Mouse (Mus musculus) adrenal gland, postnatal 14 days (tissue): ENCODE measurements around the gene Gm43951. TPM values are rescaled to one million over a fixed set of nuclear protein-coding genes. Genes with fewer than 3 reads are reported as not detected.

Source experiments
- DNase-seq: peaks from one replicate; pipeline ENCODE4 v3.0.0; 2021; ENCODE audit warnings: mixed read lengths
- long read RNA-seq, 2 experiments: library from polyadenylated mRNA; stranded (forward); transcript quantifications; one replicate each; pipeline ENCODE4 v2.0.0; 2021
- total RNA-seq: library from RNA; stranded (reverse); gene quantifications from 2 replicates; pipeline ENCODE4 v1.2.3, GENCODE M21; 2021

Gene Gm43951
- total RNA-seq: 0.78 and 1.4 TPM in 2 replicates
- long read RNA-seq, experiment 1: 0 reads
- long read RNA-seq, experiment 2: 0 reads

DNA sequence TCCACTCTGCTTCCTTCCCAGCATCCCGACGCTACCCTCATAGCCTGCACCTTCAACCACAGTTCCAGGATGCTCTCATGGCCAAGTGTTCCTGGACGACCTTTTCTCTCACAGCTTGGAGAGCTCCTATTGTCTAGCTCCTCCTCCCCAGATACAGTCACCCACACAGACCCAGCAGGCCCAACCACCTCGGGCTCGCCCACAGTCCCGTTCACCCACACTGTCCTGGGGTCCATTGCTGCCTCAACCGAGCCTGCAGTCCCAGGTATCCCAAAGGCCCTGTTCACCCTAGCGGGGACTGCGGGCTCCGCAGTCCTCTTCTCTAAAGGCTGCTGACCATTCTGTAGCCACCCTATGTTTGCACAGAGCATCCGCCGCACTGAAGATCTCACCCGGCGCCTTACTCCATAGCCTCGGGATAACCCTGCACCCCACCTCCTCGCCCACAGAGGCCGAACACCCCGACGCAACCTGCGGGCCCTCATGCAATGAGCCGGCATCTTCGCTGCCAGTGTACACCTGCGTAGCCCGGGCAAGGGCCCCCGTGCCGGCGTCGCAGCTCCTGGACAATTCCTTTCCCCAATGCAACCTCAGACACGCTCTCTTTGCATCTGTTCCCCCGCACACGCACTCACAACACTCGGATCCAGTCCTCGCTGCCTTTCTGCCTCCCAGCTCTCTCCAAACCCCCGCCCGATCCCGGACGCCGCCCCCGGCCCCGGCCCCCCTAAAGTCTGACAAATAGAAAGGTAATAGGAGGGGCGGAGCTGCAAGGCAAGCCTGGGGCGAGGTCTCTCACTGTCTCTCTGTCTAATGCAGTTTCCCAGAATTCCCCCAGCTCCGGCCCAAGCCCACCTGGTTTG is at the start of gene Gm43951:
Gm43951 (minus strand) TSS at position 500 of the 863 bp plus-strand sequence.
- peak; percentile 62 for DNase-seq

DNA sequence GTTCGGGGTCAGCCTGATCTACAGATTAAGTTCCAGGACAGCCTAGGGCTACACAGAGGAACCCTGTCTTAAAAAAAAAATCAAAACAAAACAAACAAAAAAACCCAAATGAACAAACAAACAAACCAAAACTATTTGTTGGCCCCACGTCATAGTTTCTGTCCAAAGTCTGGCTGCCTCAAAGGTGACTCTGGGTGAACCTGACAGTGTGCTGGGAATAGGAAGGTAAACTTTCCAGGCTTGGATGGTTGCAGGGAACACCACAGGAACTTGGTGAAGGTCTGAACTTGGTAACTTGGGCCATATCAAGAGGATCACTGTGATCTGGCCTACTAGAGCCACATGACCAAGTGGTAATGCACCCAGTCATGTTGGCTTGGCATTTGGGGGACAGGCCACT is 49.8 kb upstream of the Gm43951 start:
- DNase-seq: no peak

- DNase-seq: no peak
Observed at GRCm38 (mm10) chr11:72255629-72256028, 49.0 kb upstream of the Gm43951 start.

DNA sequence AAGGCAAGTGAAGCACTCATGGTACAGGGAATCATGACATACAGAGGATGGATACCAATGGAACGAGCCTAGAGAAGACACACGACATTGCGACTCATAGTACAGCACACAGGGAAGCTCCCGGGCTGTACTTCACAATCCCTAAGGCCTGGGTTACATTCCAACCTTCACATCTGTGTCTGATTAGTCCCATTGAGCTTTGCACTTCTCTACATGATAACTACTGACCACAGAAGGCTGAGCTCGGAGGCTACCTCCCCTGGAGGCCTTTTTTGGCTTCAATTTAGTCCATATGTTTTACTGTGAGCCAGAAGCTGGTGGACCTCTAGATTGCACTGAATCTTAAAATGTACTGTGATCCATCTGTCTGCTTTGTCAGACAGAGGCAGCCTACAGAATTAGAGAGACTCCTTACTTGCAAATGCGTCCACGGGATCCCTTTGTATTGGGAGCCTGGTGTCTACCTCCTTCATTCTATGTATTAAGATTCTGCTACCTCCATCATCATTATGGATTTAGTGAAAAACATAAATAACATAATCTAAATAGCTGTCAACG is 38.6 kb upstream of the Gm43951 start:
- DNase-seq: no peak

- no peak for DNase-seq
Observed at GRCm38 (mm10) chr11:72240062-72240860, 33.6 kb upstream of the Gm43951 start.

DNA sequence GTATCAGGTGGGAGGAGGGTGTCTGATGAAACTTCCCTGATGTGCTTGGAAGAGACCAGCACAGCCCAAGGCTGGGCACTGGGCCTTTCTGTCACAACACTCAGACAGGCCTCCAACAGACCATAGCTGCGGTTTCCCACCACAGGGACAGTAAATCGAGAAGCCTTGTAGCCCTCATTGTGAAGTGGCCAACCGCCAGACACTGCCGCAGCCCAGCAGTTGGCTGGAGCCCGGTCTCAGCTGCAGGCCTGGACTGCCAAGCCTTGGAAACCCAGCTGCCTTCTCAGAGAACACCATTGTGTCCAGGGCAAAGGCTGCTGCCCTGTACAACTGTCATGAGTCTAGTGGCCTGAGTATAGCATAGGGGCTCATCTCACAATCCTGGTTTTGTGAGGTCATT is 27.4 kb upstream of the Gm43951 start:
- peak; percentile 9 for DNase-seq

DNA sequence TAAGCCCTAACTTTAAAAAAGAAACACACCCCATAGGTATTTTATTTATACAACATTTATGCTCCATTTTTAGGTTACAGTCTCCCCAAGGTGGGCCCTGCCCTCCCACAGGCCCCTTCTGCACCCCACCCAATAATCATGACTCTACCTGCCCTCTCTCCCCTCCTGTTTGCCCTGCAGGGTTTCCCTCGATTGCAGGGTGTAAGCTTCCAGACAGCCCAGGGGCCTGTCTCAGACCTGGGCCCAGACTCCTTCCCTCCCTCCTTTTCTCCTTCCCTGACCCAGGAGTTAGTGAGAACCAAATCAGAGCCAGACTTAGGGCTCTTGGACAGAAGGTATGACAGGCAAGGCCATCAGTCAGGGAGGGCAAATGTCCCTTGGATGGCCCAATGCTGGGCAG is 26.4 kb upstream of the Gm43951 start:
- DNase-seq: no peak

- no peak for DNase-seq
Observed at GRCm38 (mm10) chr11:72232068-72232467, 25.4 kb upstream of the Gm43951 start.

GRCm38 (mm10) chr11:72228513-72228912 is 21.9 kb upstream of the Gm43951 start:
- DNase-seq: no peak

- DNase-seq: no peak
Observed at GRCm38 (mm10) chr11:72226901-72227300, 20.3 kb upstream of the Gm43951 start.

DNA sequence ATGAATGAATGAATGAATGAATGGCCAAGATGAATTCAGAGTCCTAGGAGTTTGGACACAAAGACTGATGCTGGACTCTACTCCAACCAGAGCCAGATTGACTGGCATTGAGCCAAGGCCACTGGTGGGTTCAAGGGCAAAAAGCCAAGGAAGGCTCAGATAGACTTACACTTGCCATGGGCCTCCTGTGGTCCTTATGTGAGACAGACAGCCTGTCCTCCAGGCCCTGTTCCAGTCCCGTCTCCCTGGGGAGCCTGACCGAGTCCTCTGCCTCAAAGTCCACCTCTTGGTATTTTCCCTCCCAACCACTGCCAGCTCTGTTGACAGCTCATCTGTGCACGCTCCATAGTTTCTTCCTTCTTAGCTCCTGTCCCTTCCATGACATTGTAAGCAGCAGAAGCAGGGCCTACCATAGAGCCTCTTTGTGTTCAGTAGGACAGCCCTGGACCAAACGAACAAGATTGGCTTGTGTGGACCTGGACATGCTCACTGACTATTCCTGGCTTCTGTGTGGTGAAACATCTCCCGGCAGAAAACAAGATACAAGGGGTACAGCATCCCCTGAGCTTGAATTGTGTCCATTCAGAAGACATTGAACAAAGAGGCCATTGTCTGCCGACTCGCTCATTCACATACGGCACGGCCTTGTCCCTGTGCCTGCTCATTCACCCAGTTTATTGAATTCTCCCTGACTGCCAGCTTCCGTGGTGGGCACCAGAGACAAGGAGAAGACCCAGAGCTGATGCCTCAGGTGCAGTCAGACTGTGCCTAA is 19.6 kb upstream of the Gm43951 start:
- peak; percentile 11 for DNase-seq

DNA sequence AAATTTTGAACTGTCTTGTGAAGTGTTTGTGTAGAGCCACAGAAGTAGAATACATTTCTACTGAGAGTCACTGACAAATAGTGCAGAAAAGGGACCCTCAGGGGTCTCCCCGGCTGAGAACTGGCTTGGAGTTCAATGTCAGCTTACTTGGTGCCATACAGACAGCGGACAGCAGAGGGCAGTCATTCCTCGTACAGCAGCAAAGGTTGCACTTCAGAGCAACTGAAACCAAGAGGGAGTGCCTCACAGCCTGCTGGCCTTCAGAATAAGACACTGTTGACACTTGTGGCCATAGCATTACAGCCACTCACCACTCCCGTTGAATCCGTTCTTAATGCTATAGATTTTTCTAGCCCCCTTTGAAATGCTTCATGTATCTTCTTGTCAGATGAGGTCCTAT is 18.2 kb upstream of the Gm43951 start:
- DNase-seq: peak; percentile 81

DNA sequence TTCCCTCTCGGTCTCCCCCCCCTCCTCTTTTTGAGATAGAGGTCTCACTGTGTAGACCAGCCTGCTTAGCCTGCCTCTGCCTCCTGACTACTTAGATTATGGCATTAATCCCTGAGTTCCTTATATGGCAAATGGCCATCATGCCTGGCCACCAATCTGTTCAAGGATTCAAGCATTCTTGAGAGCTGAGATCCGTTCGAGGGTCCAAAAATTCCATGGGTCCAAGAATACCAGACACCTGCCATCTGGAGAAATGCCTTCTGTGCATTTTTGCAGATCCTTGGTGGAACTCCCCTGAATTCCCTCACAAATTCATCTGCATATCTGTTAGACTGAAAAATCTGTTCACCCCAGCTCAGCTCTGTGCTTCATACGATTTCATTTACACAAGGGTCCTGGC is 16.8 kb upstream of the Gm43951 start:
- DNase-seq: no peak

DNA sequence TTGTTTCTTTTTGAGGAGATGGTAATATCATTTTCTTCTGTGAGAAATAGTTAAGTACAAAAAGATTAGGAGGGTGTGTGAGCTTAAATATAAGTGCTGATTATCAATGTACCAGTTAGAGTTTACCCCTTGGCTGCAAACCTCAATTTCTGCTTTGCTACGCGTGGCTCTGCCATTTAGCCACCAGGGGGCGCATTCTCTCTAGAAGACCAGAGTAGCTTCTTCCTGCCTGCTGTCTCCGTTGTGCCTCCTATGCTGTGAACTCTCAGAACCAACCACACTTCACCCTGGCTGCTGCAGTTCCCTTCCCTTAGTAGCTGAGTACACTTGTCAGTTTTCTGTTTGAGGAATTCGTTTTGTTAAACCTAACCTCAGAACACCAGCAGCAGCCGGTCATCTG is 14.6 kb upstream of the Gm43951 start:
- DNase-seq: peak; percentile 88

- DNase-seq: no peak
Observed at GRCm38 (mm10) chr11:72217116-72217515, 10.5 kb upstream of the Gm43951 start.

DNA sequence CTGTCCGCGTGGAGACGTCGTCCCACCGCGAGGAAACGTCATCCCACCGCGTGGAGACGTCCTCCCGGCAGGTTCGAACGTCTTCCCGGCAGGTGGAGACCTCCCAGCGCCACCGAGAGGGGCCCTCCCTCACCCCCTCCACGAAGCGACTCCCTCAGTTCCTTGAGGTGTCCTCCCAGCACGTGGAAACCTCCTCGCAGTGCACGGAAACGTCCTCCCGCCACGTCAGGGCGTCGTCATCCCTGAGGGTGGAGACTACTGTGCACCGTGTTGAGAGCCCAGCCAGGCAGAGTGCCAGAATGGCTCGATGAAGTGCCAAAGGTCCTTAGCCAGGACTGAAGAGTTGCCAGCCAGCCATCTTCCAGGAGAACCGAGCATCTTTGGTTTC is 8.8 kb upstream of the Gm43951 start, which contains the start of gene Med31:
Med31 (minus strand) TSS at position 183 of the 388 bp plus-strand sequence.
- peak; percentile 88 for DNase-seq

DNA sequence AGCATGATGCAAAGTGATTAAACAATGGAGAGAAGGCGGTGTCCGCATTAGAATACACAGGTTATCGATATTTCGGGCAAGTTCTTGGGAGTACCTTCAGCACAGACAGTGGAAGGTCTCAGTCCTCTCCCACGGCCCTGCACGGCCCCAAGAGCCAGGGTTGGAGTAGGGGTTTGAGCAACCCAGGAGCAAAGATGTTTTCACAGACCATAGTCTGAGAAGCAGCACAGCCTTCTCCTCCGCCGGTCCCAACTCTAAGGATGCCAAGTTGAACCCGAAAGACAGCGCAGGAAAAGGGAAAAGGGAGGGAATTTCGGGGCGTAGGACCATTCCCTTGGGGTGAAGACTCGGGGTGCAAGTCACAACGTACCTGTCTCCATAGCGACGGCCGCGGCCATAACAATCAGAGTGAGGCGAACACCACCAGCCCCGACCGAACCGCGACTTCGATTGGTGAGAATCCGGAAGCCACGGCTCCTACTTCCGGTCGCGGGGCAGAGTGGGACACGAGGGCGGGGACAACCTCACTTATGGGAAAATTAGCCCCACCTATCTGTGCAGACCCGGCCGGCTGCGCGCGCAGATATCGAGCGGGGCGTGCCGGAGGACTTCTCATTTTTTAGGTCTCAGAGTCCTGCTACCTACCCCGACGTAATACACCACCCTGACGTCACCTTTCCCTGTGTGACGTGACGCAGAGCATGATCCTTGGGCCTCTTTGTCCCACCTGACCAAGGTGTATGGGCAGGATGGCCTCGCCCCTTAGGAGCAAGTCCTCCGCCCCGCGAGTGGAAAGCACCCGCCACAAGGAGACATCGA is 8.2 kb upstream of the Gm43951 start:
- peak; percentile 97 for DNase-seq

DNA sequence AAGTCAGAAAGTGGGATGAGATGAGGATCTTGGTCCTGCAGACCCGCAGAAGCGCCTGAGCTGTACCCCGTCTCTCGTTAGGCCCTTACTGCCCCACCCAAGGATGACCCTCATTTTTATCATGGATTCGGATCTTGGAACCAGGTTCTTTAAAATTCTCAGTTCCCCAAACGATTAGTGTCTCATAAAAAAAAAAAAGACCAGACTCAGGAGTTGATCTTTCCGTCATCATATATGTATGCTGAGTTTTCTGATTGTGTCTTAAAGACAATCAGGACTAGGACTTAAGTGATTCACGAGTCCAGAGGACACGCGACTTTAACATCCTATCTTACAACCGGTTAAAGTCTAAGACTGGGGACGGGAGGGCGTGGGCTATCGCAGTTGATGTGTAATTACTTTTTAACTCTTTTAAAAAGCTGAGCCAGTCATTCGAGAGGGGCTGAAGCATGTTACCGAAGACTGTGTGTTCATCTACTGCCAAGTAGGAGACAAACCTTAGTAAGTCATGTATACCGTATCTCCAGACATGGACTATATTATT is 1.3 kb upstream of the Gm43951 start:
- DNase-seq: no peak

- DNase-seq: peak; percentile 92
Observed at GRCm38 (mm10) chr11:72207204-72207833, 679 bp upstream of the Gm43951 start, which contains the start of the genes 4933427D14Rik and Txndc17. 4933427D14Rik (minus strand) TSS chr11:72207459. Txndc17 (plus strand) TSS chr11:72207547.

DNA sequence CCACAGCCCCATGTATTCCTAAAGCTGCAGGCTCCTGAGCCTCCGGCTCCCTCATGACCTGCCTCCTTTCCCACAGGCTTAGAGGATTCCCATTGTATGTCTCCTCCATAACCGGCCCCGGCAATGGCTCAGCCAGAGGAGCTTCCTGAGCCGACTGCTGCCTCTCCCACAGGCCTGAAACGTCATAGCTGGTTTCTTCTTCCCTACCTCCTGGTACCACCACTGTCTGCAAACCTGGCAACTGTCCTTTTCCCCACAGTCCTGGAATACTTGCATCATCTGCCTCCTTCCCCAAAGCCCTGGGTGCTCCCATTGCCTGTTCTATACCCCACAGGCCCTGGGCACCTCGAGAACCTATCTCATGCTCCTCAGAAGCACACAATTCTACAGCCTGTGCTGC is 1.4 kb downstream of the Gm43951 start:
- no peak for DNase-seq
